Mouse (Mus musculus) lung, postnatal 36 days (tissue): Measurements from ENCODE around the gene Ppp1r9b.

Source experiments
- DNase-seq: peaks from one replicate; pipeline ENCODE4 v3.0.0; 2022; ENCODE audit warnings: mixed read lengths

Ppp1r9b gene

GRCm38 (mm10) chr11:95024439-95025184, 33.8 kb downstream of the Ppp1r9b start:
- no peak for DNase-seq

DNA sequence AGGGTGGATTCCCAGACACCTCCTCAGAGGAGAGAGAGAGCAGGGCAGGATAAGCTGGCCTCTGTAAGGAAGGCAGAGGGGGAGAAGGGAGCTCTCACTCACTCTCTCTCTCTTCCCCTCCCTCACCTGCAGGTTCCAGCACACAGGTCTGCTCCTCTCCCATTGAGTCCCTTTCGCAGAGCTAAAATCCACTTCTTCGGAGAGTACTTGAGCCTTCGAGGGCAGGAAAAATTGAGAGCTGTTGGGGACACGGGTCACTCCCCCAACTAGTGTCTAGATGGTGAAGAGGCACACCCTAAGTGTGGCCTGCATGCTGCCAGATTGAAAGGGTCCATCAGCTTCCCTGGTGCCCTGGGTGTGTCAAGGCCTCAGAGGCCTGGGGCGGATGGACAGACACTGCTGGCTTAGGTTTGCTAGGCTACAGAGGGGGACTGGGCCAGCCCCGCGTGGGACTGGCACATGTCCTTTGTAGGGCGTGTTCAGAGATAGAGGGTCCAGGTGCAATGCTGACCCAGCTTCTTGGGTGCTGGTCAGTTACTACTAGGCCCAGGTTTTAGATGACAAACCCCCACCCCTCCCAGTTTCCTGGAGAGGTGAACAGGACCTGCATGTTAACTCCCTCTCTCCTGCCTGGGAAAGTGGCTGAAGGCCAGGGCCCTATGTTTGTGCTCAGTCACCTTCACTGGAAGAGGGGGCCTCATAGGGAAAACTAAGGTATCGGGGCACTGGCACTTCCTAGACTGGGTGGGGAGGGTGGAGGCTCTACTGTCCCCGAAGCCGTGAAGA, 34.6 kb downstream of the Ppp1r9b start:
- peak; percentile 38 for DNase-seq

DNA sequence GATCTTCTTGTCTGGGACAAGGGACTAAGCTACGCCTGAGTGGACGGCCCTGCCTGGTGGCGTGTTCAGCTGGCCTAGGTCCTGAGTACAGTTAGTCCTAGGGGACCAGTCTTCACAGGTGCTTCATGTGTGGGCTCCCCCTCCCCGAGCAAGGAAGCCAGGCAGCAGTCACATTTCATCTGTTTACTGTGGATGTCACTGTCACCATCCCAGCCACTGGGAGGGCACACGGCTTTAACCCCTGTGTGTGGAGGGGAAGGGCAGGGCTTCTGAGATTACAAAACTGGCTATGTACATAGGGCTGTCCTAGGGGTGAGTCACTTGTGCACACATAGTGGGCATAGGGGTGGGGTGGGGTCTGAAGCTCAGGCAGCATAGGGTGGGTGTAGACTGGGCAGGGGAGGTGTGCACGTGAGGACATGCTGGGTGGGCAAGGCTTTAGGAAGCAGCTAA, 35.3 kb downstream of the Ppp1r9b start:
- DNase-seq = no peak

GRCm38 (mm10) chr11:95026849-95027248, 36.0 kb downstream of the Ppp1r9b start:
- no peak for DNase-seq

- DNase-seq = no peak
Measured at GRCm38 (mm10) chr11:95027850-95028470, 37.1 kb downstream of the Ppp1r9b start.

DNA sequence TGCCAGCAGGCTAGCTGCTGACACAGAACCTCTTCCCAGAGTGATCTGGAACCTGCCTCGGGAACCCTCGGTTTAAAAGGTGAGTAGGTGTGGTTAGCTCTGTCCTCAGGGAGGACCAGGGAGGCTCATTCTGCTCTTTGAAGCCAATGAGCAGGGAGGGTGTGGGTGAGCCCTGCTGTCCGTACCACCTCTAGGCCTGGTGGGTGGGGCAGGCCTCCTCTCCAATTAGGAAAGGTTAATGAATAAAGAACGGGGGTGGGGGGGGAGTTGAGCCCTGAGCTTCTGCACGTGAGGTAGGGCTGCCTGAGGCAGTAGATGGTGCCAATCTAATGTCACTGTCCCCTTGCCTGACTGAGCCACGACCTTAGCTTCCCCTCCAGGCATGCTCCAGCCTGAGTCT, 42.1 kb downstream of the Ppp1r9b start:
- no peak for DNase-seq

- no peak for DNase-seq
Measured at GRCm38 (mm10) chr11:95033617-95034016, 42.8 kb downstream of the Ppp1r9b start.

GRCm38 (mm10) chr11:95034902-95035301, 44.1 kb downstream of the Ppp1r9b start:
- DNase-seq = no peak

GRCm38 (mm10) chr11:95036521-95036920, 45.7 kb downstream of the Ppp1r9b start:
- DNase-seq = no peak

- no peak for DNase-seq
Measured at GRCm38 (mm10) chr11:95037306-95037705, 46.5 kb downstream of the Ppp1r9b start.

- DNase-seq = no peak
Measured at GRCm38 (mm10) chr11:95038156-95038817, 47.5 kb downstream of the Ppp1r9b start.

- peak; percentile 21 for DNase-seq
Measured at GRCm38 (mm10) chr11:95038818-95039655, 48.2 kb downstream of the Ppp1r9b start.

DNA sequence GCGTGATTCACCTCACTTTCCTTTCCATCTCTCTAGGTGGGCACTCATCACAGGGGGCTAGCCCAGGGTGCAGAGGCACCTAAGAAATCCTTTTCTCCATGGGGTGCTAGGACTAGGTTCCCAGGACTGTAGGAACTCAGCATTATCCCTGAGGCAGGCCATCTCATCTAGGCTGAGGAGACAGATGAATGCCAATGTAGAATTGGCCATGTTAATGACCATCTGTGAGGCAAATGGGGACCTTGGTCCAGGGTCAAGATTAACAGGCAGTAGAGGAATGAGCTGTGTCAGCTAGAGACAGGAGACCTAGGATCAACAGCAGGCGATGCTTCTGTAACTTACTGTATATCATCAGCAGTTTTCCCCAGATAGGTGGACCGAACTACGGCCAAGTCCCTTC, 48.9 kb downstream of the Ppp1r9b start:
- no peak for DNase-seq

DNA sequence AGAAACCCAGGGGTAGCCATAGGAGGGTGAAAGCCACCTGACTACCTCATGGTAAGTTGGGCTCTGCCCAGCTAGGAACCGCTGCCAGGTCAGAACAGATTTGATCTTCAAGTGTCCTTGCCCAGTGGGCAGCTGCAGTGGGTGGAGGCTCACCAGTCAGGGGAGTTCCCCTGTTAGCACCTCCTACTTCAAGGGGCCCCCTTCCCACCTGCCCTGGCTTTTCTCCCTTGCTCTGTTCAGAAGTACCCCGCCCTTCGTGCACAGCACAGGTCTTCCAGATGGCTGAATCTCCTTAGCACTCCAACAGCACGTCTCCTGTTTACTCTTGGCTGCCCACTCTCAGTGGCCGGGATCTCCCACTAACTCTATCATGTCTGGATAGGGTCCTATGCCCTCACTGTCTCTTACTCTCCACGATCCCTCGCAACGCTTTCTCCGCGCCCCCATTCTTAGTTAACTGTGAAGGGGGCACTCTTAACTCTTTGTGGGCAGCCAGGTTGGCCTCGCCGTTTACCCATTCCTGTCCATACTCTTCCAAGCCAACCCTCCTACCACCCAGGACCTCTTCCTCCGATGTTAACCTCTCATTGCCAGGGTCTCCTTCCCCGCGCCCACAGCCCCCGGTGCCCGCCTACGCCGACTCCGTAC, 49.8 kb downstream of the Ppp1r9b start:
- DNase-seq = peak; percentile 85

DNA sequence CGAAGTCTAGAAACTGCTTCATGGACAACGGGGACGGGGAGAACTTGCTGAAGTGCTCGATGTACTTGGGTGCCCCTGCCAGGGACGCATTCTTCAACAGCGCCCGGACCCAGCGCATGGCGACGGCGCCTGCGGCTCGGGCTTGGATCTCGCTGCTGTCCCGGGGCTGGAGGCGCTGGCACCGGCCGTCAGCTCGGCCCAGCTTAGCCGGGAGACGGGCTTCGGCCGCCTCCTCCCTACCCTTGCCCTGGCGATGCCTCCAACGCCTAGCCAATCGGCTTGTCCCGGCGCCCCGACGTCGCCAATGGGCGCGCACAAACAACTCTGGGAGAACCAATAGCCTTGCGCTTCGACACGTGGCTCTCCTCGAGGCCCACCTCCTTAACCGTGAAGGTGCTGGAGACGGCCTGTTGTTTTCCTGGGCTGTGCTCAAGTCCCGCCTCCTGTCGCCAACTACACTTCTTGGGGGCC, 50.3 kb downstream of the Ppp1r9b start, which contains the start of gene Pdk2:
TSS of gene Pdk2 (minus strand) at position 216 of the 471 bp plus-strand sequence.
- peak; percentile 98 for DNase-seq

- DNase-seq = peak; percentile 93
Measured at GRCm38 (mm10) chr11:95042096-95042495, 51.3 kb downstream of the Ppp1r9b start.

GRCm38 (mm10) chr11:95043060-95043459, 52.2 kb downstream of the Ppp1r9b start:
- no peak for DNase-seq

DNA sequence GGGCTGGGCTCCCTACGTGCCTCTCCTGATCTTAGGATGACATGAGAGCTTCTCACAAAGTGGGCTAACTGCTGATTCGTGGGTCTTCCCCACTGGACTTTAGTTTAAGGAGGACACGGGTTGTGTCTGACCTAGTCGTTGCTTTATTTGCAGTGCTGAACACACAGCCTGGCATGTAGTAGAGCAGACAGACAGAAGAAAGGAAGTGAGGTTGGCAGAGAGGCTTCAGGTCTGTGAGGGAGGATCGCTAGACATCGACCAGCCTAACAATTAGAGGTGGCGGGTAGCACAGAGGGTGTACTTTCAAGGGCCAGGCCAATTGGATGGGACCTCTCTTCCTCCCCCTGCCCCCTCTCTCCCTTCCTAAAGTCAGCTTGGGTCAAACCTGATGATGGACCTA, 52.8 kb downstream of the Ppp1r9b start:
- no peak for DNase-seq

GRCm38 (mm10) chr11:95044185-95044870, 53.5 kb downstream of the Ppp1r9b start:
- DNase-seq = no peak

DNA sequence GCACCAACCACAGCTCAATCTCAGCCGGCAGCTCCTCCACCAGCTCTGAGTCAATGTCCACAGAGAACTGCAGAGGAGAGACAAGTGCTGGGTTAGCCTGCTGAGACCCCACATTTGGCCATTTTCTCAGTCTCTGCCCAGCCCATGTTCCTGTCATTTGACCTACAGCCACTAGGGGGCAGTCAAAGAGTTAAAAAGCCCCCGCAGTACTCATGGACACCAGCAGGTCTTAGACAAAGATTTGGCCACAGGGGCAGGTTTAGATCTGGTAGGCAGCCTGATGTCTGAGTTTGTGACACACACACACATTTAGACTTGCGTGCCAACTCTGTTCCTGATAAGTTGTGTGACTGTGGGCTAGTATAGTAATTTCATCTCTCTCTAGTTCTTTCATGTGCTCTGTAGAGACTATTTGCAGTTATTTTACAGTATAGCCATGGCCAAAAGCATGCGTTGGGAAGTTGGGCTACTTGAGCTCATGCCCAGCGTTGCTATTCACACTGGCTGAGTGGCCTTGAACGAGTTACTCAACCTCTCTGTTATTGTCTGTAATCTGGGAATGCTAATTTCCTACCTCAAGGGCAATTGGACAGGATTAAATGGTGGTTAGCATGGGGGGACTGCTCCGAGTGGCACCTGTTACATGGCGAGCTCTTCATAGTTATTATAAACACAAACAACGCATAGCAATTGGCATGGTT, 56.3 kb downstream of the Ppp1r9b start:
- DNase-seq = peak; percentile 77
